12 mouse cellular contexts compared by ENCODE assay signal in the genomic region with DNA sequence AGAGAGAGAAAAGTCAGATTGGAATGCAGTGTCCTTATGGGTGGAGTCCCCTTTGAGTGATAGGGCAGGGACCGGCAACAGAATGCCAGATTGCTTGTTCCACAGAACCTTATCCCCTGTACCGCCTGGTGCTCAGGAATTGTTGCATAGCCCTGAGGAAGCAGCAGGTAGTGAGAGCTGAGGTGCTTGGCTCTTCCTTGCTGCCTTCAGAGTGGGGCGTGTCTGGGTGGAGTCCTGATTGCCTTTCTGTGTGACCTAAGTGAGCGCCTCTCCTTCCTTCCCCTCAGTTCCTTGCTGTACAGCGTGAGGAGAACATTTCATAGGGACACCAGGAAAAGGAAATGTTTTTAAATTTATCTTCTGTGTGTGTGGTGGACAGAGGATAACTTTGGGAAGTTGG. TPM values are rescaled to one million over a fixed set of nuclear protein-coding genes. Genes with fewer than 3 reads are reported as not detected.
A peak's percentile ranks its signal among the peaks of the same experiment; 100 is the strongest.
DNase-seq lines count a peak whose midpoint lies in the region; ATAC-seq lines count a peak whose summit lies in the region.
"Had no signal": no experiment of that assay in that cellular context is flagged by ENCODE, and none has a peak within 500 bp of the region (broad histone marks: within the 10 kb centered on the region; RNA-seq: fewer than 3 reads in every experiment).

No protein-coding gene starts in this region.

- peak overlapping the region; percentile 62 for H3K9ac ChIP-seq in heart, embryonic 13.5 days
- 0 out of 2 replicates have a peak overlapping the region, but pooled peaks have one; percentile 12 for H3K9ac ChIP-seq in heart, embryonic 15.5 days
- H3K9ac ChIP-seq in liver, embryonic 16.5 days (ENCODE audit: low read depth, low read length), result no peak overlapping the region
- no peak overlapping the region for H3K9ac ChIP-seq in hindbrain, embryonic 16.5 days (ENCODE audit: low read depth, low read length)

- 45% methylated on average over 5 of the region's 5 CpGs for WGBS in heart, embryonic 13.5 days
- 50% methylated on average over 5 of the region's 5 CpGs for WGBS in heart, embryonic 15.5 days
- WGBS in liver, embryonic 16.5 days (ENCODE audit: insufficient replicate concordance), result 18% methylated on average over 5 of the region's 5 CpGs
- WGBS in hindbrain, embryonic 16.5 days, result 85% methylated on average over 5 of the region's 5 CpGs

- peak overlapping the region; percentile 21 for H3K4me2 ChIP-seq in heart, embryonic 13.5 days
- peak overlapping the region; percentile 22 for H3K4me2 ChIP-seq in heart, embryonic 15.5 days
- H3K4me2 ChIP-seq in liver, embryonic 16.5 days (ENCODE audit: low read depth, low read length), result no peak overlapping the region; the same call in 1 of the 2 replicates
- no peak overlapping the region for H3K4me2 ChIP-seq in hindbrain, embryonic 16.5 days (ENCODE audit: low read length)

- ATAC-seq in heart, embryonic 13.5 days (ENCODE audit: extremely low read depth, insufficient number of reproducible peaks, low FRiP score, low TSS enrichment), result no peak
- ATAC-seq in heart, embryonic 15.5 days (replicated peaks; ENCODE audit: insufficient number of reproducible peaks, insufficient read depth, low FRiP score, low read depth), result no peak
- ATAC-seq in liver, embryonic 16.5 days (ENCODE audit: low read depth), result no peak
- no peak for ATAC-seq in hindbrain, embryonic 16.5 days
- ATAC-seq: hindbrain, postnatal 0 days had no signal

- H3K9me3 ChIP-seq in heart, embryonic 13.5 days, result no peaks in the 10 kb centered on the region
- no peaks in the 10 kb centered on the region for H3K9me3 ChIP-seq in heart, embryonic 15.5 days (replicated peaks)
- H3K9me3 ChIP-seq in liver, embryonic 16.5 days (replicated peaks; ENCODE audit: control insufficient read depth, low read length), result no peaks in the 10 kb centered on the region
- no peaks in the 10 kb centered on the region for H3K9me3 ChIP-seq in hindbrain, embryonic 16.5 days (ENCODE audit: control insufficient read depth, low read length)

- no peaks in the 10 kb centered on the region for H3K27me3 ChIP-seq in heart, embryonic 13.5 days (replicated peaks)
- no peaks in the 10 kb centered on the region for H3K27me3 ChIP-seq in heart, embryonic 15.5 days
- no peaks in the 10 kb centered on the region for H3K27me3 ChIP-seq in liver, embryonic 16.5 days (ENCODE audit: control insufficient read depth, insufficient read depth, low read depth, low read length)
- H3K27me3 ChIP-seq in hindbrain, embryonic 16.5 days (replicated peaks; ENCODE audit: control insufficient read depth, insufficient read depth, low read length), result no peaks in the 10 kb centered on the region

- peaks cover 29% of the 10 kb centered on the region for H3K36me3 ChIP-seq in heart, embryonic 13.5 days
- H3K36me3 ChIP-seq in heart, embryonic 15.5 days, result peaks cover 5% of the 10 kb centered on the region; the same call in 1 of the 2 replicates
- H3K36me3 ChIP-seq in liver, embryonic 16.5 days (ENCODE audit: control insufficient read depth, insufficient read depth), result no peaks in the 10 kb centered on the region
- H3K36me3 ChIP-seq in hindbrain, embryonic 16.5 days (ENCODE audit: control insufficient read depth, insufficient read depth, low read length), result peaks cover 5% of the 10 kb centered on the region

- peak overlapping the region; percentile 66 for H3K27ac ChIP-seq in heart, embryonic 13.5 days (replicated peaks)
- H3K27ac ChIP-seq in heart, embryonic 15.5 days, result peak overlapping the region; percentile 72
- peak overlapping the region; percentile 31 for H3K27ac ChIP-seq in liver, embryonic 16.5 days (ENCODE audit: low read length)
- H3K27ac ChIP-seq in hindbrain, embryonic 16.5 days (ENCODE audit: low read depth, low read length), result no peak overlapping the region

- H3K4me1 ChIP-seq in heart, embryonic 13.5 days, result peaks cover 83% of the 10 kb centered on the region
- peaks cover 74% of the 10 kb centered on the region for H3K4me1 ChIP-seq in heart, embryonic 15.5 days (replicated peaks)
- peaks cover 73% of the 10 kb centered on the region for H3K4me1 ChIP-seq in liver, embryonic 16.5 days (ENCODE audit: control insufficient read depth, low read depth, low read length)
- H3K4me1 ChIP-seq in hindbrain, embryonic 16.5 days (ENCODE audit: control insufficient read depth, insufficient read depth, low read depth, low read length), result peaks cover 21% of the 10 kb centered on the region

- H3K4me3 ChIP-seq in heart, embryonic 13.5 days, result no peak overlapping the region
- no peak overlapping the region for H3K4me3 ChIP-seq in heart, embryonic 15.5 days
- H3K4me3 ChIP-seq in liver, embryonic 16.5 days (ENCODE audit: low read depth, low read length), result no peak overlapping the region
- H3K4me3 ChIP-seq in hindbrain, embryonic 16.5 days (ENCODE audit: low read length), result no peak overlapping the region
- H3K4me3 ChIP-seq: myocyte had no signal

- DNase-seq in heart, postnatal 4 days, result no peak
- peak; percentile 95 for DNase-seq in ES-CJ7 (ENCODE audit: low read depth, low spot score)
- no peak for DNase-seq in frontal cortex, adult 2 months (ENCODE audit: extremely low spot score in 1 of 2, low spot score in 1 of 2)
- DNase-seq in gastrocnemius, postnatal 25 days, result no peak
- DNase-seq: cerebellum, adult 11-12 months; thymus, adult 2 months had no signal

RNA-seq across cellular contexts. Expression of gene Capzb, which starts 4.8 kb away (rescaled TPM):
- polyA plus RNA-seq in heart, embryonic 13.5 days (2015; fragmentation: Nextera tagmentation; extraction: Ambion mirVana), result 376 and 386 TPM in 2 replicates
- 100 to 1,000 TPM; 423 to 429 TPM for total RNA-seq in heart, postnatal 4 days (2021)
- polyA plus RNA-seq in heart, embryonic 15.5 days (2015; fragmentation: Nextera tagmentation; extraction: Ambion mirVana), result 363 and 375 TPM in 2 replicates
- polyA plus RNA-seq in liver, embryonic 16.5 days (2015; fragmentation: Nextera tagmentation; extraction: Ambion mirVana), result 135 and 146 TPM in 2 replicates
- 339 and 345 TPM in 2 replicates for polyA plus RNA-seq in hindbrain, embryonic 16.5 days (2015; fragmentation: Nextera tagmentation; extraction: Ambion mirVana)
- polyA plus RNA-seq in frontal cortex, adult 2 months (2012; rRNA removed), result 222 and 227 TPM in 2 replicates
- total RNA-seq in gastrocnemius, postnatal 25 days (2021), result 100 to 1,000 TPM; 472 to 500 TPM

Comparison
In these comparisons a context has a peak if more than half of its experiments do, and no peak if none do; other contexts are left out.
1. H3K4me2 ChIP-seq: peak in heart, embryonic 13.5 days (single experiment) and heart, embryonic 15.5 days (single experiment); none in liver, embryonic 16.5 days (single experiment) and hindbrain, embryonic 16.5 days (single experiment).
2. H3K9ac ChIP-seq: peak in heart, embryonic 13.5 days (single experiment) and heart, embryonic 15.5 days (single experiment); none in liver, embryonic 16.5 days (single experiment) and hindbrain, embryonic 16.5 days (single experiment).